ENCODE assay signal across 8 mouse cellular contexts in the genomic region with DNA sequence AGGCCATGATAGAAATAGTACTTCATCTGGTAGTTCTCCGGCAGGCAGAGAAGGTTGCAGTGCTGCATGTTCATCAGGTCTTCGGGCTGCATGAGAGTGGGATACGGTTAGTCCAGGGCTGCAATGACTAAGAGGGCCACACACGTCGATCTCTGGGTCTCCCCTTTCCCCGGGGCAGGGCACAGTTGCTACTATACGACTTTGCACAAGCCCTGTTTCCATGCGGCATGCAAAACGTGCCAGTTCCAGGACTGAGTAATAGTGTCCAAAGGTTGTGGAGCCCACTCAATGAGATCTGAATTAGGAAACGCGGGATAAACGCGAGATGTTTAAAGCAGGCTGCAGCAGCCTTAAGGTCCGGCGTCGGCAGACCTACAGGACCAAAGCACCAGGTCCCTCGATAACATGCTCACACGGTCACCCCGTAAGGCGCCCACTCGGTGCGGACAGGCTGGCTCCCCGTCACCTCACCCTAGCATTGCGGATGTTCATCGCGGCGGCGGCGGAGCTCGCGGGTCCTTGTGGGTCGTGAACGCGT. TPM values are rescaled to one million over a fixed set of nuclear protein-coding genes. Genes with fewer than 3 reads are reported as not detected.
DNase-seq lines count a peak whose midpoint lies in the region; ATAC-seq lines count a peak whose summit lies in the region.

No protein-coding gene starts in this region.

- no peaks in the 10 kb centered on the region for H3K4me1 ChIP-seq in hindbrain, embryonic 16.5 days (ENCODE audit: control insufficient read depth, insufficient read depth, low read depth, low read length)
- H3K4me1 ChIP-seq in midbrain, embryonic 15.5 days, result peaks cover 8% of the 10 kb centered on the region

- DNase-seq in cerebellum, adult 18-20 months, result no peak
- DNase-seq in ovary, postnatal 10 days (ENCODE audit: low spot score), result peak; percentile 48
- DNase-seq in ovary, postnatal 14 days (ENCODE audit: low spot score), result no peak
- DNase-seq in gastrocnemius, postnatal 4 days (ENCODE audit: low spot score in 2 of 2), result no peak
- DNase-seq in left cerebral cortex, adult 9 months (ENCODE audit: low spot score in 2 of 2), result no peak

- peak overlapping the region; percentile 60 for H3K4me3 ChIP-seq in hindbrain, embryonic 16.5 days (ENCODE audit: low read length)
- peak overlapping the region; percentile 60 for H3K4me3 ChIP-seq in midbrain, embryonic 15.5 days

- H3K9me3 ChIP-seq in hindbrain, embryonic 16.5 days (ENCODE audit: control insufficient read depth, low read length), result no peaks in the 10 kb centered on the region
- no peaks in the 10 kb centered on the region for H3K9me3 ChIP-seq in midbrain, embryonic 15.5 days

- H3K27ac ChIP-seq in hindbrain, embryonic 16.5 days (ENCODE audit: low read depth, low read length), result peak overlapping the region; percentile 68
- H3K27ac ChIP-seq in midbrain, embryonic 15.5 days, result peak overlapping the region; percentile 83

- no peaks in the 10 kb centered on the region for H3K36me3 ChIP-seq in hindbrain, embryonic 16.5 days (ENCODE audit: control insufficient read depth, insufficient read depth, low read length)
- no peaks in the 10 kb centered on the region for H3K36me3 ChIP-seq in midbrain, embryonic 15.5 days (replicated peaks)

- peak overlapping the region; percentile 72 for H3K4me2 ChIP-seq in hindbrain, embryonic 16.5 days (ENCODE audit: low read length)
- H3K4me2 ChIP-seq in midbrain, embryonic 15.5 days, result peak overlapping the region; percentile 75

- no peaks in the 10 kb centered on the region for H3K27me3 ChIP-seq in hindbrain, embryonic 16.5 days (replicated peaks; ENCODE audit: control insufficient read depth, insufficient read depth, low read length)
- no peaks in the 10 kb centered on the region for H3K27me3 ChIP-seq in midbrain, embryonic 15.5 days (replicated peaks)

- peak overlapping the region; percentile 76 for H3K9ac ChIP-seq in hindbrain, embryonic 16.5 days (ENCODE audit: low read depth, low read length)
- peak overlapping the region; percentile 63 for H3K9ac ChIP-seq in midbrain, embryonic 15.5 days

- WGBS in hindbrain, embryonic 16.5 days, result 29% methylated on average over 34 of the region's 34 CpGs
- WGBS in midbrain, embryonic 15.5 days, result 18% methylated on average over 34 of the region's 34 CpGs

- ATAC-seq in cerebellum, adult (ENCODE audit: insufficient number of reproducible peaks, low FRiP score, low TSS enrichment), result 0 out of 2 replicates have a peak, but pooled peaks have one; percentile 16
- no peak; the same call in 1 of the 2 replicates for ATAC-seq in hindbrain, embryonic 16.5 days
- peak; percentile 38; the same call in 1 of the 2 replicates for ATAC-seq in midbrain, embryonic 15.5 days (replicated peaks)

RNA-seq across cellular contexts. Expression of a gene that starts 0.3 kb away (rescaled TPM):
- 2.7 TPM in 2 replicates for polyA plus RNA-seq in hindbrain, embryonic 16.5 days (2015; fragmentation: Nextera tagmentation; extraction: Ambion mirVana)
- polyA plus RNA-seq in midbrain, embryonic 15.5 days (2015; fragmentation: Nextera tagmentation; extraction: Ambion mirVana), result 4.0 and 4.6 TPM in 2 replicates
- total RNA-seq in gastrocnemius, postnatal 4 days (2021), result 1 to 10 TPM; 2.4 to 2.8 TPM

RNA-seq across cellular contexts. Expression of a gene that starts 0.4 kb away (rescaled TPM):
- polyA plus RNA-seq in hindbrain, embryonic 16.5 days (2015; fragmentation: Nextera tagmentation; extraction: Ambion mirVana), result 89.5 and 92.9 TPM in 2 replicates
- polyA plus RNA-seq in midbrain, embryonic 15.5 days (2015; fragmentation: Nextera tagmentation; extraction: Ambion mirVana), result 84.8 and 86.9 TPM in 2 replicates
- total RNA-seq in gastrocnemius, postnatal 4 days (2021), result 10 to 100 TPM; 71.4 to 75.8 TPM

RNA-seq across cellular contexts. Expression of a gene that starts 9.3 kb away (rescaled TPM):
- 15.2 and 16.8 TPM in 2 replicates for polyA plus RNA-seq in hindbrain, embryonic 16.5 days (2015; fragmentation: Nextera tagmentation; extraction: Ambion mirVana)
- polyA plus RNA-seq in midbrain, embryonic 15.5 days (2015; fragmentation: Nextera tagmentation; extraction: Ambion mirVana), result 10.9 and 11.1 TPM in 2 replicates
- total RNA-seq in gastrocnemius, postnatal 4 days (2021), result 1 to 10 TPM; 7.9 to 9.6 TPM

RNA-seq across cellular contexts. Expression of a gene that starts 25.4 kb away (rescaled TPM):
- polyA plus RNA-seq in hindbrain, embryonic 16.5 days (2015; fragmentation: Nextera tagmentation; extraction: Ambion mirVana), result 109 and 139 TPM in 2 replicates
- 98.6 and 120 TPM in 2 replicates for polyA plus RNA-seq in midbrain, embryonic 15.5 days (2015; fragmentation: Nextera tagmentation; extraction: Ambion mirVana)
- total RNA-seq in gastrocnemius, postnatal 4 days (2021), result 1 to 10 TPM; 4.2 to 4.3 TPM

RNA-seq across cellular contexts. Expression of a gene that starts 29.5 kb away (rescaled TPM):
- 0.11 and 0.20 TPM in 2 replicates for polyA plus RNA-seq in hindbrain, embryonic 16.5 days (2015; fragmentation: Nextera tagmentation; extraction: Ambion mirVana)
- polyA plus RNA-seq in midbrain, embryonic 15.5 days (2015; fragmentation: Nextera tagmentation; extraction: Ambion mirVana), result 0.17 and 0.30 TPM in 2 replicates
- not detected for total RNA-seq in gastrocnemius, postnatal 4 days (2021)
